Mouse (Mus musculus) kidney, adult 8-10 months (tissue): Measurements from ENCODE around the gene Plxna1.

Source experiments
- DNase-seq, 2 experiments: peaks; one replicate each; pipeline ENCODE4 v3.0.0; 2022

Gene Plxna1

DNA sequence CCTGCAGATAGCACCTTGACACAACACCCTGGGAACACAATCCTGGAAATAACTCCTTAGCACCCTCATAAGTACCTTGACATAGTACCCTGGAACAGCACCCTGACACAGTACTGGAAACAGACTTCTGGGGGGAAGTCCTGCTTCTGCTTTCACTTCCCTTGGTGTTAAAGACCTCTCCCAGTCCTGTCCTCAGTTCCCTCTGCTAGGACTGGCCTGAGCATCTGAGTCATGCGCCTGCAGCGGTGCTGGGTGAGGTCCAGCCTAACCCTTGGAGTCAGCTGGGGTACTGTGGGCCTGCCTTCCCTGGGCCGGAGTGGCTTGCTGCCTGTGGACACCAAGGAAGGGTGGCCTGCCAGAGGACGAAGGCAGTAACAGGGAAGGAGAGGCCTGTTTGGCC lies 81.9 kb downstream of the Plxna1 start:
- DNase-seq: no peak

DNA sequence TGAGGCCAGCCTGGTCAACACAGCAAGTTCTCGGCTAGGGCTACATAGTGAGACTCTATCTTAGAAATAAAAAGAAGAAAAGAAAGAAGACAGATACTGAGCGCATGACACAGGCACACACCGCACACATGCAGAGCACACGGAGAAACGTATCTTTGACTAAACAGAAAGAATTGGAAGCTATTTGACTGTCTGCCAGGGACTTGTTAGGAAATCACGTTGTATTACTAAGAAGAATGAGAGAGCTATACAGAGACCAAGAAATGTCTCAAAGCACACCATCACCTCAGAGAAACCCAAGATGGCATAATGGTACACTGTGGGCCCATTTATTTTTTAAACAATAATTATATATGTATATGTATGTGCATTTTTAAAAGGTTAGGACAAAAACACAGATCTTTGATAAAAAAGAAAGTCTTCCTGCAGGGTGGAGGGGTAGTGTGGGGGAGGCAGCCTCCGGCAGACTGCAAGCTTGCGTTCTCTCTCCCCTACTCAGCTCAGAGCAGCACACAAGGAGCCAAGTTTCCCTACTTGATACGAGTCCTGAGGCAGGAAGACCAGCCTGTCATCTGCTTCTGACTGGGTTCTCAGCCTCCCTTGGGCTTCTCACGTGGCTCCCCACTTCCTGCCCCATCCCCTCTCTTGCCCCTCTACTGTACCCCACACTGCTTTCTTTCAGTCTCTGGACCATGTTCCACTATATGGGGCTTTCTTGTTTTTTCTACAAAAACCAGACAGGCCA lies 90.5 kb downstream of the Plxna1 start:
- no peak for DNase-seq

DNA sequence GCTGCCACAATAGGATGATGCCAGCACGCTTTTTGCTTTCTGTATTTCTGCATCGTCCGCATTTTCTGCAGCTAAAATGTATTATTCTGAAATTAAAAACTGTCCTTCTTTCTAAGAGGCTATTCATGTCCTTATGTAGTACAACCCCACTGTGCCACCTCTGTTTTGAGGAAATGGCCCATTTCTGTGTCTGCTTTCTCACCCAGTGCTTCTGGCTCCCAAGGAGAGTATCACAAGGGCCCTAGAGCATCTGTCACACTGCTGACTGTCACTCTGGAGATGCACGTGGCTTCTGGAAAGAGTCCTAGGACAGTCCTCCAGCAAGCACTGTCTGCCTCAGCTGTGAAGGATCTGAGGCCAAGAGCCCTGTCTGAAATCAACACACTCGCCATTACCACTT lies 95.2 kb downstream of the Plxna1 start:
- DNase-seq: no peak
